Mouse (Mus musculus) lung, adult 2 months (tissue): ENCODE results near the gene Hps5. TPM values are rescaled to one million over a fixed set of nuclear protein-coding genes. Genes with fewer than 3 reads are reported as not detected.

Source experiments
- DNase-seq: peaks from one replicate; pipeline ENCODE4 v3.0.0; 2022
- H3K4me1 ChIP-seq: fragments of 200-500 bp; 2 replicates; pipeline ENCODE4 v1.6.1; 2011; ENCODE audit warnings: low read length; ENCODE audit not compliant: control insufficient read depth, insufficient read depth
- H3K4me3 ChIP-seq: fragments of 200-500 bp; replicated peaks from 2 replicates; pipeline ENCODE3; 2011; ENCODE audit warnings: low read depth, mild to moderate bottlenecking, control low read depth, low read length; ENCODE audit errors: extremely low read depth
- CTCF ChIP-seq: fragments of 200-500 bp; IDR thresholded peaks from 2 replicates; pipeline ENCODE4 v1.5.1; 2011; ENCODE audit warnings: mild to moderate bottlenecking, low read length, control low read depth; ENCODE audit not compliant: insufficient read depth
- POLR2A ChIP-seq: fragments of 200-500 bp; IDR thresholded peaks from 2 replicates; pipeline ENCODE4 v1.6.1; 2011; ENCODE audit warnings: low read depth, mild to moderate bottlenecking, control low read depth, low read length, borderline replicate concordance; ENCODE audit errors: extremely low read depth
- WGBS: fragments of 180-500 bp; shearing (Covaris S2); methylation state at CpG from one replicate; pipeline ENCODE4 v1.1.7; 2018; 5-methylcytosine and 5-hydroxymethylcytosine counted together
- polyA plus RNA-seq: library from polyadenylated mRNA; depleted of rRNA; stranded (reverse); fragments of >200 nt; gene quantifications from 2 replicates; pipeline ENCODE4 v1.2.3, GENCODE M21; 2012; rRNA removed

The Hps5 gene
- polyA plus RNA-seq, 1 experiment, result 15.4 TPM

DNA sequence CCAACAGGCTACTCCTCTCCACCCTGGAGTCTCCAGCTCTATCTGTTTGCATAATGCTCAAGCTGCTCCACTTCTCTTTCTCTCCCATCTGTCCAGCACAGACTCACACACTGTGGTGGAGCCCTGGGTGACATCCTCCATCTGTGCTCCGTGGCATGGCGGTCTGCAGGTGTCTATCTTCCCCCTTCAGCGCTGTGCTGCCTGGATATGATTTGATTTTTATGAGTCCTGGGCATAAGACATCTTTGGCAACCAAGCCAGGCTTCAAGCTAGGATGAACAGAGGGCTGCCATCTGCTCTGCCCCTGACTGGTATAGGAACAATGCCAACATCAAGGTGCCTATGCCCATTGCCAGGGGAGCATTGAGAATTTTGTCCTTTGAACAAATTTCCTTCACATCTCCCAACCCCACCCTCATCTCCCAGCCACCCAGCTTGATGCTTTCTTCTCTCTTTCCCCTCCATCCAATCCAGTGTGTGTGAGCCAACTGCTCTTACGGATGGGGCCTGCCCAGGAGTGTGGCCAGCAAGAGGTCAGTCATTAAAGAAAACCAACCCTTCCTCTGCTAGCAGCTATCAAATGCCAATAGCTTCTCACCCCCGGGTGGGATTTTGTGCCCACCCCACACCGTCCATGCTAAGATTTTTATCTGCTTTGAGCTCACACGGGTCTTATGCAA, 77.1 kb downstream of the Hps5 start:
- peaks cover 13% of the 10 kb centered on the region for H3K4me1 ChIP-seq
- TF ChIP-seq POLR2A, result no peak
- no peak for DNase-seq
- no peak overlapping the region for H3K4me3 ChIP-seq
- 67% methylated on average over 7 of the region's 7 CpGs for WGBS

- peak; percentile 20 for DNase-seq
These were observed 79.0 kb downstream of the Hps5 start for GRCm38 (mm10) chr7:46716897-46717296.

DNA sequence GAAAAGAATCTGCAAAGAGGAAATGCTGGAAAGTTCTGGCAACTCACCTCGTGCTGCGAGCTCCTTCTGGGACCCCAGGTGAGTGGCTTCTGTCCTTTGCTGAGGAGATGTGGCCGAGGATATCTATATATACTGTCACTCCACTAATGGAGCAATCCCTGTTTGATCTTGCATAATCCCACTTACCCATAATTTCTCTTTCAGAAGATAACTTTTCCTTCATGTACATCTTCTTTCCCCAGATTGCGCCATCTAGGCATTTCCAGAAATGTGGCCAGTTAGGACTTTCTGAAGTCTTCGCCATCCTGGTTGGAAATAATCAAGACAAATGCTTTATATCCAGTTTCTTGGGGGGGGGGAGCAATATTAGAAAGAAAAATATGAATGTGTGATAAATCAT, 80.3 kb downstream of the Hps5 start, which contains the start of gene Saa3:
Gene Saa3, minus strand, starts transcription at position 101 of the 400 bp plus-strand sequence.
- H3K4me3 ChIP-seq, result no peak within 1 kb of the TSS
- DNase-seq, result no peak
- WGBS, result 80% methylated on average over 5 of the region's 5 CpGs
- peaks cover 13% of the 10 kb centered on the region for H3K4me1 ChIP-seq
- no peak for TF ChIP-seq CTCF
- no peak for TF ChIP-seq POLR2A

More at GRCm38 (mm10) chr7:46716897-46717296, 79.0 kb downstream of the Hps5 start:
- TF ChIP-seq POLR2A (no peak), CTCF (no peak)
- peaks cover 13% of the 10 kb centered on the region for H3K4me1 ChIP-seq
- H3K4me3 ChIP-seq, result no peak overlapping the region
- 6% methylated on average over 5 of the region's 5 CpGs for WGBS

DNA sequence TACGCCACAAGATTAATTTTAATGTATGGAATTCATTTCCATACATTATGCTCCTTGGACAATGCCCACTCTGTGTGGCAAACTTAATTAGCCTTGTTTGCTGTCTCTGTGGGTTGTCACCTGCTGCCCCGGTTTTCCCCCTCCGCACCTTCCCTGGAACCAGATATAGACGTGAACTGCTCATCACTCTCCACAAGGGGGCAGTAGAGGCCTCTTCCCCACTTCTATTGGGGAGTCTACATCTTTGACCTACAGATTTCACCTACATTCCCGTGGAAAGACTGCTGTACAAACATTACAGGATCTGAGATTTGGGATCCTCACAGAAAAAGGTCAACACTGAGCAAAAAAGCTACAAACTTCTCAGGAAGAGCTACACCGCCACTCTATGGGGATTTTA, 81.3 kb downstream of the Hps5 start:
- WGBS, result 29% methylated on average over 6 of the region's 6 CpGs
- peak; percentile 54 for DNase-seq
- Histone ChIP-seq H3K4me3 (no peak overlapping the region), H3K4me1 (peaks cover 13% of the 10 kb centered on the region)
- TF ChIP-seq POLR2A (no peak), CTCF (peak; percentile 66)

- no peak overlapping the region for H3K4me3 ChIP-seq
- WGBS, result 43% methylated on average over 6 of the region's 6 CpGs
- peaks cover 7% of the 10 kb centered on the region for H3K4me1 ChIP-seq
- no peak for TF ChIP-seq POLR2A
- TF ChIP-seq CTCF, result no peak
- no peak for DNase-seq
These were observed 83.6 kb downstream of the Hps5 start for GRCm38 (mm10) chr7:46712250-46712649.

Other genes with a start within 250 kb of the Hps5 start
- 7.2 and 9.5 TPM in 2 replicates for gene Sergef, start 156.3 kb downstream of the Hps5 start, polyA plus RNA-seq
- gene Tph1, start 123.5 kb downstream of the Hps5 start, polyA plus RNA-seq, result 0.09 TPM in 1 of 2 replicates, not detected in the other
- gene Saal1, start 85.4 kb downstream of the Hps5 start, polyA plus RNA-seq, result 4.5 and 4.9 TPM in 2 replicates
- 0.97 and 1.4 TPM in 2 replicates for gene Saa3, start 80.4 kb downstream of the Hps5 start, polyA plus RNA-seq
- gene Saa4, start 63.5 kb downstream of the Hps5 start, polyA plus RNA-seq, result 0.05 and 0.07 TPM in 2 replicates
- 2.4 TPM in 1 of 2 replicates, not detected in the other for gene Saa1, start 53.1 kb downstream of the Hps5 start, polyA plus RNA-seq
- not detected in 2 replicates for gene Saa2, start 44.3 kb downstream of the Hps5 start, polyA plus RNA-seq
- gene Gtf2h1, start within 50 bp of the Hps5 start, polyA plus RNA-seq, result 6.7 and 7.4 TPM in 2 replicates
- gene Ldha, start 45.4 kb upstream of the Hps5 start, polyA plus RNA-seq, result 223 and 371 TPM in 2 replicates
- not detected in 2 replicates for gene Ldhc, start 65.1 kb upstream of the Hps5 start, polyA plus RNA-seq
- gene Tsg101, start 123.9 kb upstream of the Hps5 start, polyA plus RNA-seq, result 57.3 and 75.1 TPM in 2 replicates
- 1.9 and 3.9 TPM in 2 replicates for gene Uevld, start 162.5 kb upstream of the Hps5 start, polyA plus RNA-seq
- gene Gm9999, start 187.5 kb upstream of the Hps5 start, polyA plus RNA-seq, result not detected in 2 replicates
- 5.2 and 5.6 TPM in 2 replicates for gene Spty2d1, start 212.3 kb upstream of the Hps5 start, polyA plus RNA-seq